Mouse (Mus musculus): ENCODE data around the gene Tirap.
A peak's percentile ranks its signal among the peaks of the same experiment; 100 is the strongest.

Gene Tirap

DNA sequence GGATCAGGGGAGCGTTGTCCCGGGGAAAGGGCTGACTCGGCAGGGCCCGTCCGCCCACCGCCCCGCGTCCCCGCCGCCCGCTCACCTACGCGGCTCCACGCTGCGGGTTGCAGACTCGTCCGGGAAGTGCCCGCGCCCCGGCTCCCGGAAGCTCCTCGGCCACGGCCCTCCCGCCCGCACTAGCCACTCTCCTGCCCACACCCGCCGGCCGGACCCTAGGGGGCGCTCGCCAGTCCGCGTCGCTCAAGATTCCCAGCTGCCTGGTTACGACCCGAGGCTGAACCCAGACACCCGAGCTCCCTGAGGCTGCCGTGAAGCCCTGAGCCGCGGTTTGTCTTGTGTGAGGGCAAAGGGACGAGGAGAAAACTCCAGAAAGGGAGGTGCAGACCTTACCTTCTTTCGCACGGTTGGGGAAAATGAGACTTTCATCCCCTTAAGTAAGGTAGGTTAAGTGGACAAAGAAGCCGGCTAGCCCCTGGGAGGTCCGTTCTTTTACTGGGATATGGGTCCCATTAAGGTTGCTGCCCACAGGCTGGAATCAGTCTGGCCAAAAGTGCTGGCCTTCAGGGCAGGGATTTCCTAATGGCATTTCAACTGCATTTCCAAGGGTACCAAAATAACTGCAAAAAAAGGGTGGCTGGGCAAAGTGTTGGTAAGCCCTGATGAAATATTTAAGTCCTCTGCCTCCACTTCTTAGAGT, at the start of gene Tirap, which contains the start of gene Srpr:
Tirap (minus strand) TSS at position 520 of the 700 bp plus-strand sequence.
Srpr (plus strand) TSS at position 404 of the 700 bp plus-strand sequence.
- peak; percentile 89 for DNase-seq

DNA sequence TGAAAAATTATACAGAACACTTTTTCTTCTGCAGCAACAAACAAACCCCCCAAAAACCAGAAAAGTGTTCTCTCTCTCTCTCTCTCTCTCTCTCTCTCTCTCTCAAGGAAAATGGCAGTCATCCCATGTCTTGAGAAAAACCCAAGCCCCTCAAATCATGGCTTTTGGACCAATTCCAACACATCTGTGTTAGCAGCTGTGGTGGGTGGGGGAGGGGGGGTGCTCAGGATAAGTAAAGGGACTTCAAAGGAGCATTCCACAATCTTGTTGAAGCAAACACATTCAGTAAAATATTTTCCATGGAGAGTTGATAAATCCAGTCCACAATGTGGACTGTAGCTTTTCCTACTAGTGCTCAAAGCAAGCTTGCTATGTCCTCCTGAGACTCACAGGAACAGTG, 49.4 kb upstream of the Tirap start:
- no peak for DNase-seq

DNA sequence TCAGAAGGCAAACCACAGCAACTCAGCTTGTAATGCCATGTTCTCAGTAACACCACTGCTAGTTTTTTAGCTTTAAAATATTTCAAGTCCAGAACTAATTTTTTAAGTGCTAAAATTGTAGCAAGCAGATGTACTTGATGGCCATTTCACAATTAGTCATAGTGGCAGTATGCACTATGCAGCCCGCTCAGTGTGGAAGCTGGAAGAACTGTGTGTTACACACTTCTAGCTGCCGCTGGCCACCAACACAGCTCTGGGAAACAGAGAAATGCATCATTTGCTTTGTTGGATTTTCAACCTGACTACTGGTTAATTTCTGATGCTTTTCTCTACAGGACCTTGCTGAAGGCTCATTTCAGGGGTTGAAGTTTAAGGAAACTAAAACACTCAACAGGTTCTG, 47.3 kb upstream of the Tirap start:
- no peak for DNase-seq

DNA sequence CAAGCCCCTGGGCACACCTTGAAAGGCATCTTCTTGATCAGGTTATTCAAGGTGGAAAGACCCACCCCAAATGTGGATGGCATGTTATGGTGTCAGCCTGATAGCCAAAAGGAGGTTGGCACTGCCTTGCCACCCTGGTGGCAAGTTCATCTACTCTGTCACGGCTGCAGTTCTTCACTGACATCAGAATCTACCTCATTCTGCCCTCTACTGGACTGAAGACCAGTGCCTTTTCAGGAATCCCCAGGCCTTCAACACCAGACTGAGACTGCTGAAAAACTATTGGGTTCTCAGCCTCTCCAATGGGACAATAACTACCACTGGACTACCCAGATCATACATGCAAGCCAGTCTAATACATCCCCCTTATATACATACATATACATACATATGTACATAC, 39.6 kb upstream of the Tirap start:
- no peak for DNase-seq

DNA sequence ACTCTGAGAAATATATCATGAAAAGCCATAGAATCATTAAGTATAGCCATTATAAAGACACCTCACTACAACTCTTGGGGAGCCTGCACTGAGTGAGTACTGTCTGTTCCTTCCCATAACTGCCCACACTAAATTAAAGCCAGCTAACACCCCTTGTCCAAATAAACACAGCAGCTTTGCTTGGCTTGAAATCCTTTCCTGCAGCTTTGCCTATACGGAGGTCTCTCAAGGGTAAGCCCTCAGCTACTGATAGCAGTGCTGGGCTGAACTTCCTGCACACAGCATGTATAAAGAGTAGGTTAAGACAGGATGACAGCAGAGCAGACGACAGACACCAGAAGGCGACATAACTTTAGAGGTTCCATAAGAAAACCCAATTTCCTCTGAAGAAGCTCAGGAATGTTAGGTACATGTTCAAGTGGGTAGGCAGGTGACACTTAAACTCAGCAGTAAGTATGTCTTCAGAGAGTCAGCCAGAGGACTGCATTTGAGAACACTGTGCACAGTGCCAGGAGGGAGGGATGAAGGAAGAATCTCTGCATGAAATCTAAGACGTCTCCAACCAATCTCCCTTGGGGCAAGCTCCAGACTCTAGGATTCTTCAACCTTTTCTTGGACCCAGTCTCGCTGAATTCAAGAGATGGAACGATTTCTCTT, 39.0 kb upstream of the Tirap start:
- DNase-seq = no peak

DNA sequence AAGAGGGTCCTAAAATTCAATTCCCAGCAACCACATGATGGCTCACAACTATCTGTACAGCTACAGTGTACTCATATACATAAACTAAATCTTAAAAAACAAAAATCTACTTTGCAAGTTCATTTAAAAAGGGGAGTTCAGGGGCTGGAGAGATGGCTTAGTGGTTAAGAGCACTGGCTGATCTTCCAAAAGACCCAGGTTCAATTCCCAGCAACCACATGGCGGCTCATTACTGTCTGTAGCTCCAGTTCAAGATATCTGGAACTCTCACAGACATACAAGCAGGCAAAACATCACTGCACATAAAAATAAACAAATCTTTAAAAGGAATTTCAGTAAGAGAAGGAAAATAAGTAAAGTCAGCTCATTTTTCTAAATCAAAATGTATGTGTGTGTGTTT, 38.3 kb upstream of the Tirap start:
- no peak for DNase-seq

DNA sequence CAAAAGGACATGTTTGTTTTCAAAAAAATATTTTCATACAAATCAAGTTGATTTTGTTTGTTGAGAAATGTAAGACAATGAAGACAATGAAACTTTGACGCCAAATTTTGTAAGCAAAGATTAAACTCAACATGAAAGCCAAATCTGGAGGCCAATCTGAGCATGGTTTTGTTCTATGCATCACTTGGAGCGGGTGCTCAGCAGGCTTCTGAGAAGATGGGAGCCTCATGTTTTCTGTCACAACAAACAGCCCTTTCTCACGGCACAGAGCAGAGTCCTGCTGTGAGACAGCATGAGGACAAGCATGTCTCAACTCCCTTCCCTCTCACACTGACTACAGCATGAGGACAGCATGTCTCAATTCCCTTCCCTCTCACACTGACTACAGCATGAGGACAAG, 35.9 kb upstream of the Tirap start:
- DNase-seq = no peak

DNA sequence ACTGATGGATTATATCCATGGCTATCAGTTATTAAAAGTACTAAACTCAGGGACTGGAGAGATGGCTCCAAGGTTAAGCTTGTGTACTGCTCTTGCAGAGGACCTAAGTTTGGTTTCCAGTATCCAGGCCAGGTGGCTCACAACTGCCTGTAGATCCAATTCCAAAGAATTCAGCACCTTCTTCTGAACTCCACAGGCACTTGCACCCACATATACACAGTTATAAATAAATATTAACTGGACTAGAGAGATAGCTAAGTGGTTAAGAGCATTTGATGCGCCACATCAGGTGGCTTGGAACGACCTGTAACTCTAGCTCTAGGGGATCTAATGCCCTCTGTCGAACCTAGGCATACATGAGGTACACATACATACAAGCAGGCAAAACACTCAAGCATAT, 28.6 kb upstream of the Tirap start:
- no peak for DNase-seq

DNA sequence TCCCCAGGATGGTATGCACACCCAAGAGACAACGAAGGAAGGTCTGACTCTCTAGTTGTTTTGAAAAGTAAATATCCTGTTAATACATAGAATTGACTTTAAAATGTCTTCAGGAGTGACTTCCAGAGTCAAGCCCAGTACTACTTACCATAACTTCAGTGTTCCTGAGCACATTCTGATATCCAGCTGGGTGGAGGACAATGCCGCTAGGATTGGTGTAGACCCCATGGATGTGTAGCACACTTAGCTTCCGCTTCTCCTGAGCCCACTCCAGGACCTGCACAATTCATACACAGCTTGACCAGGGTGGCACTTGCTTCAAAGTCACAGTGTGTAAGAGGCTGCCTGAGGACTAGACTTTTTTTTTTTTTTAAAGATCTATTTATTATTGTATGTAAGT, 23.4 kb upstream of the Tirap start:
- DNase-seq = no peak

DNA sequence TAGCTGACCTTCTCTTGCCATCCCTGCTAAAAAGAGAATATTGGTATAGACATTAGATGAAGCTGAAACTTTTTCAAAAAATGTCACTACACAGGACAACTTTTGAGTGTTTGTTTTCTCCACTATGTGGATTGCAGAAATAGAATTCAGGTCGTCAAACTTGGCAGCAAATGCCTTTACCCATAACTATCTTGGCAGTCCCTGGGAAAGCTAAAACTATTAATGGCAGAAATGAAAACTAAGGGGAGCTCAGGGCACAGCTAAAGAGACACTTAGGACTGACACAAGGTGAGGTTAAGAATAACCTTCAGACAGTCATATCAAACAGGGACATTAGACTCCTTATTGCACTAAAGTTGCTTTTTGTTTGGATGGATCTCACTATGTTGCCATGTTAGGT, 17.9 kb upstream of the Tirap start:
- DNase-seq = no peak

DNA sequence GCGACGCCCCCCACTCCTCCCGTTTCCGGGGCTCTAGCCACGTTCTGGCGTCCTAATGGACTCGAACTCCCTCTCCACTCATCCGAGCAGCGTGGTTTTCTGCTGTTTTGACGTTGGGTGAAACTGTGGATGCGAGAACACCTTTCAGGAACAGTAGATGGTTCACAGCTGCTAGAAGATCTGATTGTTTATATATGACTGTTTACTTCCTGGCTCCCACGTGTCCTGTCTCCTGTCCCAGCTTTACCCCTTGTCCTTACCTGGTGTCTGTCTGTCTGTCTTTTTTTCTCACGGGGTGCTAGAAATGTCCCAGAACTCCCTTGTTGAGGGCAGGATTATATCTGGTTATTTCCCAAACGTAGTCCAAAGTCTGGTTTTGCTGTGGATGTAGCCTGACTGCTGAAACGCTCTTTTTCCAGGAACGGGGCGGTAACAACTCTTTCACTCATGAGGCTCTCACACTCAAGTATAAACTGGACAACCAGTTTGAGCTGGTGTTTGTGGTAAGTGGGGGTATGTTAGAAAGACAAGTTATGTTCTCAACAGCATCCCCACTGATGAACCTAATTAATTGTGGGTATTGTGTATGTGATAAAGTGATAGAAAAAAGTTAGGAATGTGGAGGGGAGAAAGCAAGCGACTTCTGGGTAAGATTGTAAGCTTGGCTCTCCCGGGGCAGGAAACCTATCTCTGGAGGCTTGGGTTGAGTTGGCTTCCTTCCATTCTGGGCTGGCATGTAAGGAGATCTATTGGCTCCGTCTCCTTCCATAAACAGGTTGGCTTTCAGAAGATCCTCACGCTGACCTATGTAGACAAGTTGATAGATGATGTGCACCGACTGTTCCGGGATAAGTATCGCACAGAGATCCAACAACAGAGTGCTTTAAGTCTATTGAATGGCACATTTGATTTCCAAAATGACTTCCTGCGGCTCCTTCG, 11.8 kb upstream of the Tirap start:
- DNase-seq = no peak

DNA sequence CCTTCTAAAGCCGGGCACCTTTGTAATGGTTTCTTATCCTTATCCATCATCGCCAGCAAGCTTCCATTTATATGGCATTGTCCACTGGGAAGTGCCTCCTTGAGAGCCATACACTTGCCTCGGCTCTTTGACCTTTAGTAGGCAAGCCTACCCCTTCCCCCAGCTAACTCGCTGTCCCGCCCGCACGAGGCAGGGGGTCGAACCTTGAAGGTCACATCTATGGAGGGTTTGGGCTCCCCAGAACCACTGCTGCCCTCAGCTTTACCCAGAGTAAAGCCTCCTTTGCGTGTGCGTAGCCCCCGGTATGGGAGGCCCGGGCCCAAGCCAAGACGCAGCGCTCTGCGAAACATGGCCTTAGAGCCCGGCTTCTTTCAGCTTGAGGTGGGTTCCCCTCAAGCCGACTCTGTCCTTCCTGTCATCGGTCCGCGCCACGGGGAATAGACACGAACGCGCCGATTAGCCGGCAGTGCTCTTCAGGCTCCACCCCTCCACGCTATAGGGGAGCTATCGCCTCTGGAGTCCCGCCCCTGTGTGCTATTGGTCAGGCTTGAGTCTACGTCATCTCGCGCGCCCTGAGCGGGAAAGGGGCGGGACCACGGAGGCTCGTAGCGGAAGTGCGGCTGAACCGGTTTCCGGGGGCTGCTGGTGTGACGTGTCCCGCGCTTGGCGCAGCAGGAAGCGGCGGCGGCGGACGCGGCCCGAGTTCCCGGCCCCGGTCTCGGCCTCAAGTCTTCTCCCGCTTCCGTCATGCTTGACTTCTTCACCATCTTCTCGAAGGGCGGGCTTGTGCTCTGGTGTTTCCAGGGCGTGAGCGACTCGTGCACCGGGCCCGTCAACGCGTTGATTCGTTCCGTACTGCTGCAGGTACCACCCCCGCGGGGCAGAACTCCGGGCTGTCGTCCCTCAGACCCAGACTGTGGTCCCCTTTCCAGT, 10.7 kb upstream of the Tirap start, which contains the start of gene Foxred1:
Foxred1 (minus strand) TSS at position 514 of the 933 bp plus-strand sequence.
- DNase-seq = peak; percentile 99

DNA sequence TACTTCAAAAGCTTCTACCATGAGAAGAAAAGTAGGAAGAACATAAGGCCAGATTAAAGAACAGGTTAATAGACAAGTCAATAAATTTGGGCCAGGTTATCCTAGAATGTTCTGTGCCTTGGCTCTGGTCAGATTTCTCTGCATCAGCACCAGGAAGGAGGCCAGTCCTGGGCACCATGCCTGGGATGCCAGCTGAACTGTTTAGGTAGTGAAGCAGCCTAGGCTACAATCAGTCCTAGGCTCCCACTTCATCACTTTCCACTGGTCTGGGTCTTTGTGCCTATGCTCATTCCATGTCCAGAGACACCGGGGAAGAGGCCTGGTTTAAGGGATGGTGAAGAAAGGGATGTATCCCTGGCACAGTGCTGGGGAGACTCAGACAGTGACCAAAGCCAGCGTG, 4.3 kb upstream of the Tirap start:
- no peak for DNase-seq

DNA sequence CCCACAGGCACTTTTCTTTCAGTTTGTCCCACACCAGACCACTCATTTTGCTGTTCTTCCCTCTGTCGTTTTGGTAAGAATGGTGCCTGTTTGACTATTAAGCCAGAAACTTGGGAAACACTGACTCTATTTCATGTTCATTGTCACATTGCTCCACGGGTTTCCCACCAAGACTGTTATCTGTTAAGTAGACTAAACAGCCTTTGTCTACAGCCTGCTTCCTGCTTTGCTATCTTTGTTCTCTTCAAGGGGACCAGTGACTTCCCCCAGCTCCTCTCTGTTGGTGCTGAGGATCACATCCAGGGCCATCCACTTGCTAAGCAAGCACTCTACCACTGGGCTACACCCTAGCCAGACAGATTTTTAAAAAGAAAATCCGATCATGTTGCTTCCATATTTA, 3.4 kb upstream of the Tirap start:
- no peak for DNase-seq

DNA sequence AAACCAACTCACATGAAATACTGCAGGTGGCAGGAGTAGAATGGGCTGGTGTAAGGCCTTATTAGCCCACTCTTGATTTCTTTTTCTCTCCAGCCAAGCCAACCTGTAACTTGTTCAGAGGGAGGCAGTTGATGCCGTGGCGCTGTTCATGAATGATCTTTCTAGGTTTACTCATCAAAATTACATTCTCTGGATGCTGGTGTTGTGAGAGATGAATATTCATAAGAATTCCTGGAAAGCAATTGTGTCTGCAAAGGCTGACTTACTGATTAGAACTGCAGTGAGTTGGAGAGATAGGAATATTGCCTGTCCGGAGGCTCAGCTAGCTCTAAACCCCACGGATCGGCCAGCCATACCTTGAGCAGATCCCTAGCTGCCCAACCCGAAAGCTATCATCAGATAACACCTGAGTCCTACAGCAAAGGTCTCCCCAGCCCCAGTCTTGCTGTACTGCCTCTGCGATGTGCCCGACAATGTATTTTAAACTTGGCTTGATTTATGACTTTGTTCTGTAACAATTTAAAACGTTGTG, 504 bp upstream of the Tirap start:
- no peak for DNase-seq

DNA sequence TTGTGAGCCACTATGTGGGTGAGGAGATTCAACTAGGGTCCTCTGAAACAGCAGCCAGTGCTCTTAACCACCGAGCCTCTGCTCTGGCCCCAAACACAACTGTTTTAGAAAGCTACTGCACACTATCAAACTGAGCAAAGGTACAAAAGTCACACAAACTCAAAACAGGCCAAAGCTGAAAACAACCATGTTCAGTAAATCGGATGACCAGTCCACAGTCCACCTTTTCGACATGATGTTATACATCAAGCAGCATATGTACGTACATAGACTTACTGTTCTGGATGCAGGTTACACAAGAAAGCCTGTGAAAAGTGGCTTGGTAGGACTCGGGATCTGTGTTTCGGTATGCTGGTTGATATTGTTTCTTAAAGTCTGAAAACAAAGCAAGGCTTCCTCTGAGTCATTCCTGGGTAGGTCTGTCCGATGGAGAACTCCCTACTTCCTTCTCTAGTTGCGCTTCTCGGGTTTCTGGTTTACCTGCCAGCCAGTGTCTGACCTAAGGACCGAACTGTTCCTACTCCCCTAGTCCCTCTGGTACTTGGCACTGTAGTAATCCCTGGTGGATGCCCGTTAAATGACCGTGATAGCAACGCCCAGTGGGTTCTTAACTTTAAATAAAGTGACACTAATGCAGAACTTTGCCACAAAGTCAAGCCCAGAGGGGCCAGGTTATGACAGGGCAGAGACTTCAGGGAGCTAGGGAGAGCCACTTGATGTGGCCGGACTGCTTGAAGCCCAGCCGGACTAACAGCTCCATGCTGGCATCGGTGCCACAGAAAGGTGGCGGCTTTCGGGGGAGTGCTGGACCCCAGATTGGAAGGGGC, 933 bp downstream of the Tirap start:
- DNase-seq = no peak

DNA sequence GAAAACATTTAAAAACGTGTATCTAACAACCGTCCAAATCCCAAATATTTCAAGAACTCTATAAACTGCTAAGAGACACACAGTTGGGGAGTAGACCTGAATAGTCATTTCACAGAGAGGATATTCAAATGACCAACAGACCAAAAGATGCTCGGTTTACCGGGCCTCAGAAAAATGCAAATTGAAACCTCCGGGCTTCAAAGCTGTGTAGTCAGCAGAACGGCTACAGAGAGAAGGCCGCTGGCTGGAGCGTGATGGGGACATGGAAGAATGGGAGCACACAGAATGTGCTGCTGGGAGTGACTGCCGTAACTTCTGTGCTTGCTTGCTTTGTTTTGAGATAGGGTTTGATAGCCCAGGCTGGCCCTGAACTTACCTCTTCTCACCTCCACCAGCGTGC, 1.7 kb downstream of the Tirap start:
- no peak for DNase-seq

DNA sequence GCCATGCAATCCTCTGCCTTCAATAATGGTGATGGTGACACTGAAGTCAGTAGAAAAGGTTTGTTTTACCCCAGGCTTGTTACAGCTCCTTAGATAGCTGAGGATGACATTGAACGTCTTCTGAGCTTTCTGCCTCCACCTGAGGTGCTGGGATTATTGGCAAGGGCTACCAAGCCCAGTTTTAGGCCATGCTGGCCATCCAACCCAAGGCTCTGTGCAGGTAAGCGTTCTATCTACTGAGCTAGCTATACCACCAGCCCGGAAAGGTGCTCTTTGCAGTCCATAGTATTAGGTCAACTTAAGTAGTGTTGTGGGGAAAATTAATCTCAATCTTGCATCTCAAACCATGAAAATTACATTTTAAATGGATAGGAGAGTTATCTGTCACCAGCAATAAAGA, 2.5 kb downstream of the Tirap start:
- DNase-seq = no peak

DNA sequence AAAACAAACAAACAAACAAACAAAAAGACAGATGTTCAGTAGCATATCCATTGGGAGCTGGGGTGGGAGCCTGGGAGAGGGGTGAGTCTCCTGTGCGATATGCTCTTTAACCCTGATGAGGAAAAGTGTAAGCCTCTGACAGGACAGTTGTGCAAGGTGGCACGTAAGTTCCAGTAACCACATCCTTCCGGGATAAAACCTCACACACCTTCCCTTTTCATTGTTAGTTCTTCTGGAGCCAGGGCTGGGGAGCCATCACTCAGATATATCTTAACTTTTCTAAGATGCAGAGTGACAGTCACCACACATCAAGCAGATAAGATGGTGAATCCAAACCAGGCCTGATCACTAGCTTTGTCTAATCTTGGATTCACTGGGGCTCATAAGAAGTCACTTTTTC, 6.0 kb downstream of the Tirap start:
- DNase-seq = no peak

DNA sequence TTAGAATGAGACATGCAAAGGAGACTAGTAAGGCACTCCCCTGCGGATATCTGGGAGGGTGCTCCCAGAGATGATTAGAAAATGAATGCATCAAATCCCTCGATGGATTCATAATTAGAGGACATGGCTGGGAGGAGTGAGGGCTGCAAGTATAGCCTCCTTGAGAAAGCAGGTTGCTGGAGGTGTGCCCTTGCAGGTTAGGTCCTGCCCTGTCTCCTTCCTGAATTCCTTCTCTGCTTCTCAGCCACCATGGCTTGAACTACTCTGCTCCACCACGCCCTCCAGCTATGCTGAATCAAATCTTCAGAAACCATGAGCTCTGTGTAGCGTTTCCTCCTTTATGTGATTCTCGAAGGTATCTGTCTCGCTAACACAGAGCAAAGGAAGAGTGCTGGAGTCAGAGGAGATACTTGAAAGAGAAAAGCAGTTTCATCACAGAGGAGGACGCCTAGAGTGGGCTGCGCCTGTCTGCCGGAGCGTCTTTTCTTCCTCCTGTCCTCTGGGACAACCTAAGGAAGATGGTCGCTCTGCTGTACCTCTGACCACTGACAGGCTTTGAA, 7.0 kb downstream of the Tirap start:
- DNase-seq = no peak

DNA sequence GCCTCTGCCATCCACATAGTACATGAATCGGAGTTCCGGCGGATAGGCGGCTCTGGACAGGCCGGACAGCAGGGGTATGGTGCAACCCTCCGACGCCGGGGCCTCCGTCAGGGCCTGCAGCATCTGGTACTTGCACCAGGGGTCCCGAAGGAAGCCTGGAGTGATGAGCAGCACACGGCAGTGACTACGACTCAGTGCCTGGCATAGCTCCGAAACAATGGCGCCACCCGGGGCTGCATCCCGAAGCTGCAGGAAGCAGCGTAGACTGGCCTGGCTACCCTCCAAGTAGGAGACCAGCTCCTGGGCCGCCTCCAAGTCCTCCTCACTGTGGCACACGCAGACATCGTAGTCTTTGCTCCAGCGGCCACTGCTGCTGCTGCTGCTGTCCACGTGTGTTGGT, 11.4 kb downstream of the Tirap start:
- DNase-seq = peak; percentile 38
